Mouse (Mus musculus) thymus, postnatal 0 days (tissue): ENCODE data around the gene Pkdcc. TPM values are rescaled to one million over a fixed set of nuclear protein-coding genes. Genes with fewer than 3 reads are reported as not detected.

Experiments
- DNase-seq: peaks from one replicate; pipeline ENCODE4 v3.0.0-alpha.2; 2015; ENCODE audit warnings: low spot score
- polyA plus RNA-seq: library from polyadenylated mRNA; unstranded; fragments of >200 nt; fragmentation: Nextera tagmentation; extraction: Ambion mirVana; gene quantifications from 2 replicates; pipeline ENCODE4 v1.2.1, GENCODE M21; 2015

Pkdcc gene
- polyA plus RNA-seq, 1 experiment from 2014 or later = 12.5 TPM

DNA sequence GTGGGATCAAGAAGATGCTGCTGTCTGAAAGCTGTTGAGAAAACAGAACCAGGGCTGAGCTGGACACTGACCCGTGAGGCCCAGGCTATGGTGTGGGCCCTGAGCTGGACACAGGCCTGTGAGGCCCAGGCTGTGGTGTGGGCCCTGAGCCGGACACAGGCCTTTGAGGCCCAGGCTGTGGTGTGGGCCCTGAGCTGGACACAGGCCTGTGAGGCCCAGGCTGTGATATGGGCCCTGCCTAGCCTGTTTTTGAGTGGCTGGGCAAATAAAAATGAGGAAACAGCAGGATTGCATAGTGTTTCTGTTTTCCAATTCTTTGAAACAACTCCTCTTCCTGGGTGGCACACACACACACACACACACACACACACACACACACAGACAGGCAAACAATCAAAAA, 2.7 kb upstream of the Pkdcc start:
- DNase-seq = no peak

DNA sequence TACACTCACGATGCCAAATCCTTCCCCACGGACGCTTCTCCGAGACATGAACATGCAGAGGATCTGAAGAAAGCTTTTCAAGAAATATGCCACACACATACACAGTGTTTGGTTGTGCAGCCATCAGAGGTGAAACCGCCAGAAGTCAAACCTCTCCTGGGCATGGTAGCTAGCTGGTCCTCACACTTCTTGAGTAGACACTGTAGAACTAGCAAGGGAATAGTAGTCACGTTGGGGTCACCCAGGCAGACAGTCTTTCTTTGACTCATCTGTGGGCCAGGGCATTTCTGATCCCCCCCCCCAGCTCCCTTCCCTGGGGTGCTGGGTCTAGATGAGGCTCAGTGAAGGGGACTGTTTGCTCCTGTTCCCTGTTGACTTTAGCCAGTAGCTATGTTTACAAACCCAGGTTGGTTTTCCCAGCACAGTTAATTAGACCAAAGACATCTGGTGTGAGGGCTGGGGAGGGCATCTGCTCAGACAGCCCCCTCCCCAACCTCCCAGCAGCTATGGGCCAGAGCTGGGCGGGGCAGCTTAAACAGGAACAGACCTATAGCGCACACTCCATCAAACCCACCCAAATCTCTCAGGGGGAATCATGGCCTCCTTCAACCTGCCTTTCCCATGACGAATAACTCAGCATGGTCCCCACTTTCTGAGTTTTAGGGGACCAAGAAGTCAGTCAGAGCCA, 1.7 kb upstream of the Pkdcc start:
- DNase-seq = no peak

DNA sequence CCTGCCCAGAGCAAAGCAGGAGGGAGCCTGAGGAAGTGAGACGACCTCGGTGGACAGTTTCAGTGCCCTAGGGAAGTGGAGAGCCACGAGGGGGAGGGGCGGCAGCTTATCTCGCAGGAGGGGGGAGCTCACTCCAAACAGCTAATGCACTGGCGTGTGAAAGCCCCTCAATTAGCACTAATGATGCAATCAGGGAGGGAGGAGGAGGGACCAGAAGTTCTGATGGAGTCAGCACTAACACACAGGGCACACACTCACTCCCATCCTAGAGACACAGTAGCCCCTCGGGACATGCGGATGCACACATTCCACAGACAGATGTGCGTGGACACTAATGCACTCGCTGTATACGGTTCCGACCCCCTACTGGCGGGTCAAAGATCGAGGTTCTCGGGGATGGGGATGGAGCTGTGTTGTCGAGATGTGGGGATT, 915 bp upstream of the Pkdcc start:
- no peak for DNase-seq

DNA sequence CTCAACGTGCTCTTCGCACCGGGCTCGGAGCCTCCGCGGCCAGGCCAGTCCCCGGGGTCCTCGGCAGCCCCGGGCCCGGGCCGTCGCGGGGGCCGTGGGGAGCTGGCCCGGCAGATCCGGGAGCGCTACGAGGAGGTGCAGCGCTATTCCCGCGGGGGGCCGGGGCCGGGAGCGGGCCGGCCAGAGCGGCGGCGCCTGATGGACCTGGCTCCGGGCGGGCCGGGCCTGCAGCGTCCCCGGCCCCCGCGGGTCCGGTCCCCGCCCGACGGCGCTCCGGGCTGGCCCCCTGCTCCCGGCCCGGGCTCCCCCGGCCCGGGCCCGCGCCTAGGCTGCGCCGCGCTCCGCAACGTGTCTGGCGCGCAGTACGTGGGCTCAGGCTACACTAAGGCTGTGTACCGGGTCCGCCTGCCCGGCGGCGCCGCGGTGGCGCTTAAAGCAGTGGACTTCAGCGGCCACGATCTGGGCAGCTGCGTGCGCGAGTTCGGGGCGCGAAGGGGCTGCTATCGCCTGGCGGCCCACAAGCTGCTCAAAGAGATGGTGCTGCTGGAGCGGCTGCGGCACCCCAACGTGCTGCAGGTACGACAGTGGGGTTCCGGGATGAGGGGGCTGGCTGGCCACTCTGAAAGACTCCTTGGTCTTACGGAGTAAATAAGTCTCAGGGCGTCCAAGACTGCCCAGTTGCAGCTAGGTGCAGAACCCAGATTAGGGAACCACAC, 595 bp downstream of the Pkdcc start:
- no peak for DNase-seq

DNA sequence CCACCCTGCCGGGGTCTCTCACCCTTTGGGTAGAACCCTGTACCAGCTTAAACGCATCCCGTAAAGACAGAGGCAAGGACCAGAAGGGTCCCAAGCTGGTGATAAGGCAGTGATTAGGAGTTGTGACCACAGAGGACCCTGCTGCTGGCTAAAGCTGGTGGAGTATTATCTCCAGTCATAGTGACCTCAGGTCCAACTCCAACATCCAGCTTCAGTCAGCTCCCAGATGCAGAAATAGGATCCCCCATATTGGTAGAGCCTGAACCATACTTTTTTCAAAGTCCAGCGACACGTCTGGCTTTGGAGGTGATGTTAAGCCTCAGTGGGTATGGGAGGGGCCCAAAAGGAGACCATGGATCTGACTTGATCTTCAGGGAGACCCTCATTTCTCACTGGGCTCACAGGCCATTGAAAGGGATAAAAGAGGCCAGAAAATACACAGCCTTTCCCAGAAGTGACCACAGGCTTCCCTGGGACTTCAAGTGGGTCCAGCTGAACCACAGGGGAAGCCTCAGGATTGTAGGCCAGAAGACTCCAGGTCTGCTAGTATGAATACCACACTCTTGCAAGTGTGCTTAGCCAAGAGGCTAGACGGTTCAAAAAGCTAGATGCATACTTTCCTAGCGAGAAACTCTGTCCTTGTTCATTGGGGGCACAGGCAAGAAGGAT, 1.3 kb downstream of the Pkdcc start:
- DNase-seq = no peak

DNA sequence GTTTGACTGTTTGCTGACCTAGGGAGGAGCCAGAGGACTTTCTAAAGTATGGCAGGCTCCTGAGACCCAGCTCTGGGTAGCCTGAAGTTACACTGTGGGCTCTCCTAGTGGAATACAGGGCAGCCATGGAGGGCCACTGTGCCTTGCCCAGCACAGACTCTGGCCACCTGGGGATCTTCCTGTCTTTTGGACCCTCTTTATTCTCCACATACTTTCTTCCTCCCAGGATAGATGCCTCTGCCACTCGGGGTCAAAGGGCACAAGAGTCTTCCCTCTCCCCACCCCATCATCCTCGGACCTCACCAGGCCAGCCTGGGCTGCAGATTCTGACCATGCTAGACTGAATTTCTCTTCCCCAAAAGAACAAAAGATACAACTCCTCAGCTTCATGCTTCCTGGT, 3.1 kb downstream of the Pkdcc start:
- no peak for DNase-seq

DNA sequence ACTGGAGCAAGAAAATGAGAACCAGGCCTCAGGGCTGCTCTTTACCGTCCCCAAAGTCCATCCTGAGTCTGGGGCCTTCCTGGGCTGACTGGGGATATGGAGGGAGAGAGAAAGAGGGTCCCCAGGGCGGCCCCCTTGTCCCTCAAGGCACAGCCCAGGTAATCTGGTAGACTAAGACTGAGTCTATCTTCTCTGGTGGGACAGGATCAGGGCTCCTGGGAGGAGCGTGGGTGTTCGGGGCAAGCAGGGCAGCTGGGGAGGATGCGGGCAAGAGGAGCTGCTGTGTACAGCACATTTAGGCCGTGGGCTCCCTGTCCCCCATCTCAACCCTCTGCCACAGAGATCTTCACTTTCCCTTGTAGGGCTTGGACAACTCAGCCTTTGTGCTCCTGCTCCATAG, 3.6 kb downstream of the Pkdcc start:
- no peak for DNase-seq

DNA sequence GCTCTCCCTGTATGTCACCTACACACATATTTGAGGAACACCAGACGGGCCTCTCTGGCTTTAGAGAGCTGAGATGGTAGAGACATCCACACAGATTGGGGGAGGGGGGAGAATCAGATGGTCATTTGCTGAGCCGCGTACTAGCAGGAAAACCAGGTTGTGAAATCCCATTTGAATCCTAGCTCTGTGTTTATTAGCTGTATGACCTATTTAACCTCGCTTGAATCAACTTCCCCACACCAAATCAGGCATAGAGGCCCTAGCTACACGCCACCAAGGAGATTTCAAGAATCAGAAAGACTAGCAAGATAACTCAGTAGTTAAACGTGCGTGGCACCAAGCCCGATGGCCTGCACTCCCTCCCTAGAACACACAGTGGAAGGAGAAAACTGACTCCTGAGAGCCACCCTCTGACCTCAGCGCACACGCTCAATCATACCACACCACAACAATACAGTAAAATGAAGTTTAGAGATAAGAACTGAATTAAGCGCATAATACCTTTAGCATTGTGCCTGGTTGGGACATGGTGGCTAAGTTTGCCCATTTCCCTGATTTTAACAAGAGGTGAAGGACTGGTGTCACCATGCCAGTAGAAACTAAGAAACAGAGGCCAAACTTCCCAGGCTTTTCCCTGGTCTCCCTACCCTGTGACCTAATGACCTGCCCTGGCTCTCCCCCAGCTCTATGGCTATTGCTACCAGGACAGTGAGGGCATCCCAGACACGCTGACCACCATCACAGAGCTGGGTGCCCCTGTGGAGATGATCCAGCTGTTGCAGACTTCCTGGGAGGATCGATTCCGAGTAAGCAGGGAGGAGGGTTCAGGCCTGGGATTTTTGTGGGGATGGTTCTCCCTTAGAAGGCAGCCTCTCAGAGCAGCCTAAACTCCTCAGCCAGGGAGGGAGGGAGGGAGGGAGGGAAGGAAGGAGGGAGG, 4.5 kb downstream of the Pkdcc start:
- DNase-seq = no peak

DNA sequence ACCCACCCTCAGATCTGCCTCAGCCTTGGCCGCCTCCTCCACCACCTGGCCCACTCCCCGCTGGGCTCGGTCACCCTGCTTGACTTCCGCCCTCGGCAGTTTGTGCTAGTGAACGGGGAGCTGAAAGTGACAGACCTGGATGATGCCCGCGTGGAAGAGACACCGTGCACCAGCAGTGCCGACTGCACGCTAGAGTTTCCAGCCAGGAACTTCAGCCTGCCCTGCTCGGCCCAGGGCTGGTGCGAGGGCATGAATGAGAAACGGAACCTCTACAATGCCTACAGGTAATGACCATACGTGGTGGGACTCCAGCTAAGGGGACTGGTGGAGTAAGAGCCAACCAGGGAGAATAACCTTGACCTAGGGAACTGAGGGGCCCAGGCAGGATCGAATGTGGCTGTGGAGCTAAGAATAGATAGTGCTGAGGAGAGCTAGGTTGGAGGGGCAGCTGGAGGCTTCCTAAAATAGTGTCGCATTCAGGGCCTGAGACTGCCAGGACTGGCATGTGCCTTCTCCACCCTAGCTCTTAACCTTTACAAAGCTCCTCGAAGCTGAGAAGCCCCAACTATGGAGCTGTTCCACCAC, 6.0 kb downstream of the Pkdcc start:
- no peak for DNase-seq

DNA sequence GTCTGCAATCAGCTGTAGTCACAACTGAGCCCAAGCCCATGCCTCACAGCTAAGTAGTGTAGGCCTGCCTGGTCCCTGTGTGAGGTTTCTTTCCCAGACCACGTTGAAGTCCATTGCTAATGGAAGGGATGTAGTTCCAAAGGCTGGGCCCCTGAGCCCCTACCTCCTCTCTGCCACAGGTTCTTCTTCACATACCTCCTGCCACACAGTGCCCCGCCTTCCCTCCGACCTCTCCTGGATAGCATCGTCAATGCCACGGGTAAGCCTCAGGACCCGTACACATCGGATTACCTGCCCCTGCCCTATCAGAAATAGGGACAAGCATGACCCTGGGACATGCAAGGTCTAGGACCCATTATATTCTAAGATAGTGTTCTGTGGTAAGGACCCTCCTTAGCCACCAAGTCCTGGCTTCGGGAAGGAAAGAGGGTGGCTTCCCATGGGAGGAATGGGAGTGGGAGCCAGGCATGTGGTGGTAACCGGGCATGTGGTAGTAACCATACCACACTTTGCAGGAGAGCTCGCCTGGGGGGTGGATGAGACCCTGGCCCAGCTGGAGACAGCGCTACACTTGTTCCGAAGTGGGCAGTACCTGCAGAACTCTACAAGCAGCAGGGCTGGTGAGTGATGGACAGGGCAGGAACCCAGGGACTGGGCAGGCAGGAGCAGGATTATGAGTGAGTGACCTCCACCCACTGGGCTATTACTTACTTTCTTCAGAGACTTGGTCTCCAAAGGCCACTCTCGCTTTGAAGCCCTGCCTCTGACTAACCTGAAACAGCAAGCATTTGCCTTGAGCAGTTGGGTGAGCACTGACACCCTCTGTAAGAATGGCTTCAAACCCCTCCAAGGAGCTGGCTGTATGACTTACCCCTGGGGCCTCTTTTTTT, 6.8 kb downstream of the Pkdcc start:
- no peak for DNase-seq

DNA sequence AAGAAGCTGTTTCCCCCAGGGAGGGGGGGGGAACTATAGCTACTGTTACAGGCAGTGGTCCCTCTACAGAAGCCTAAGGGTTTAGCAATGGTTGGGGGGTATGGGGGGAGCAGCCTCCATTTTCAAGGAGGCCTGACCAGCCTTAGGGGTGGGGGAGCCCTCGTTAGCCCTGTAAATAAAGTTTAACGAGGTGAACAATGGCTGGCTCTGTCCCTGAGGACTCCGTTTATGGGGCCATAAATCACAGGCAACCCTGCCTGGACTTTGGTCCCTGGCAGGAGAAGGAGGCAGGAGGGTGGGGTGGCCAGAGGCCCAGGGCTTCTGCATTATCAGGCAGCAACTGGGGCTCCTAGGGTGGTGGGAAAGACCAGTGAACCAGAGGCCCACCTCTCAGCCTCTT, 7.6 kb downstream of the Pkdcc start:
- no peak for DNase-seq

DNA sequence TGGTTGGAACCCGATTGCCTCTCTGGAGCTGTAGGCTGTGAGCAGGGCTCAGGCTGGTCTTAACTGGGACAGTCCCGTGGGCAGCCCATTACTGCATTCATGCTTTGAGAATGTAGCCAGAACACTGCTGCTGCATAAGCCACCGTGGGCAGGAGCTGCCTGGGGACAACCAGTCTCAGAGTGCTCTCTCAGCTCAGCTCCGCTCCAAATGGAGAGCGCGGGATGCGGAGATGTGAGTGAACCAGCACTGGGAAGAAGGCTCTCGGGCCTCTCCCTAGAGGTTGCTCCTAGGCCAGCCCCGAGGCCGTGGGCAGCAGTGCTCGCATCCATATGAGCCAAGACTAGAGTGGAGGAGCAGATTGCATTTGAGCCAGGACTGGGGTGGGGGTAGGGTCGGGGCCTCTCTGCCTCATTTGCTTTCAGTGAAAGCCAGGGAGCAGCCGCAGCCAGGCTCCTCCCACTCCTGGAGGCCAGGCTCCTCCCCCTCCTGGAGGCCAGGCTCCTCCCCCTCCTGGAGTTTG, 9.4 kb downstream of the Pkdcc start:
- no peak for DNase-seq

DNA sequence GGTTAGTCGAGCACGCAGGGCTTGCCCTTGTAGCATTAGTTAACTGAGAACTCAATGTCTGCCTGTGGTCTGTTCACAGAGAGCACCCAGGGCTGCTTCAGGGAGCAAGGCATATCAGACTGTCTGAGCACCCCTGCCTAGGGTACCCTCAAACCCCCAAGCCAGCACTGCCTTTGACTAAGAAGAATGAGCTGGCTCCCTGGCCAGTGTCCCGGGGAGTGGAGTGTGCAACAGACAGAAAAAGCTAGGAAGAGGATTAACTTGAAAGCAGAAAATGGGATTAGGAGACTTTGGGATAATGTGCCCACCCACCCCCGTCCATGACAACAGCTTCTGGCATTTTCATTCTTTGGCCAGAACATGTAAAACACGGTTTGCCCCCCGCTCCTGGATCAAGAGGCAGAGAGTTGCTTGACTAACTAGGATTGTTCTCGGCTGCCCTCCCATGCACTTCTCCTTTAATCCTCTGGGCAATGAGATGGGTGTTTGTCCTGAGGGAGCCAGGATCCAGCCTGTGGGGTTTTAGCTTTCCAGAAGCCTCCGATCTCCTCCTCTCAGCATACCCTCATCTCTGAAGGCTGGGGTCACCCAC, 11.4 kb downstream of the Pkdcc start:
- DNase-seq = no peak

DNA sequence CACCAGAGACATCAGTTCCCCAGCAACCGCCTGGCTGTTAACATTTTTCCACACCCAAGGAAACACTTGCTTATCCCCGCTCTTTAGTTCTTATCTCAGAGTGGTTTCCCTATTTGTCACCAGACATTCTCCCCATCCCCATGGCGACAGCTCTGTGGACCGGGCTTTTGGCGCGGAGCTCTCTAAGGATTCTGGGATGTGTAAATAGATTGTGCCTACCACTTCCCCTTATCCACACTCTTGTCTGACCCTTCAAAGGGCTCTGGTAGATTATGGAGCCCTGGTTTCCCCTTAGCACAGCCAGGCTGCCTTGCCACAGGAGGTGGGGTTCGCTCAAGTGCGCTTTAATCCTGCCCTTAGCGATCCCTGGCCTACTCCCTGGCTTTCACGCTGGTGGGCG, 16.3 kb downstream of the Pkdcc start:
- no peak for DNase-seq

DNA sequence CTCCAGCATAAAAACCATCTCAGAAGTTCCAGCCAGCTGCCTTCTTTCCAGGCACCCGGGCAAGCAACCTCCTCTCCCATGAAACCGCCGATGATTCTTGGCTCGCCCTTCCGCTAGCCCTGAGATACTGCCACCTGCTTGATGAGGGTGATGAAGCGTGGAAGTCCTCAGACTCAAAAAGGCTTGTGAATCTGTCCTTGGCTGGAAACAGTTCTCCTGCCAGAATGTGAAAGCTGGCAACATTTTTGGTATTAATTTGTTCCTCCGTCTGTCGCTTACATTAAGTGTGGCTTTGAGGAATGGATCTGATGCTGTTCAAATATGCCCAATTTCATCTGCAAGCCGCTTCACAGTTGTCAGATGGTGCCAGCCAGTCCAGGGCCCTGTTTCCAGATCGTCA, 20.1 kb downstream of the Pkdcc start:
- DNase-seq = no peak

DNA sequence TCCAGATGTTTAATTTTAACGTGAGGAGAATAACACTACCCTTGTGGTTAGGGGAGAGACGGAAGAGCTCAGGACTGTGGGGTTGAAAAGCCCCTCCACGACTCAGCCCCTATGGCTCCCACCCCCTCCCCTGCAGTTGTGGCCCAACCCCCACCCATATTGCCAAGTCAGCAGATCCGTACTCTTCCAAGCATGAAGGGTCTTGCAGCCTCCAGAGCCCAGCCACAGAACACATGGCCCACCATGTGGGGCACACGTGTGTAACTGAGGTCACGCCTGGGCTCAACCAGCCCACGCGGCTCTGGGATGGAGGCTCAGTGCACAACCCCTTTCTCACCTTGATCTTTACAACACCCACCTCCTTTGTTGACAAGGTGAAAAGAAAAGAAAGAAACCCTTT, 21.1 kb downstream of the Pkdcc start:
- no peak for DNase-seq

DNA sequence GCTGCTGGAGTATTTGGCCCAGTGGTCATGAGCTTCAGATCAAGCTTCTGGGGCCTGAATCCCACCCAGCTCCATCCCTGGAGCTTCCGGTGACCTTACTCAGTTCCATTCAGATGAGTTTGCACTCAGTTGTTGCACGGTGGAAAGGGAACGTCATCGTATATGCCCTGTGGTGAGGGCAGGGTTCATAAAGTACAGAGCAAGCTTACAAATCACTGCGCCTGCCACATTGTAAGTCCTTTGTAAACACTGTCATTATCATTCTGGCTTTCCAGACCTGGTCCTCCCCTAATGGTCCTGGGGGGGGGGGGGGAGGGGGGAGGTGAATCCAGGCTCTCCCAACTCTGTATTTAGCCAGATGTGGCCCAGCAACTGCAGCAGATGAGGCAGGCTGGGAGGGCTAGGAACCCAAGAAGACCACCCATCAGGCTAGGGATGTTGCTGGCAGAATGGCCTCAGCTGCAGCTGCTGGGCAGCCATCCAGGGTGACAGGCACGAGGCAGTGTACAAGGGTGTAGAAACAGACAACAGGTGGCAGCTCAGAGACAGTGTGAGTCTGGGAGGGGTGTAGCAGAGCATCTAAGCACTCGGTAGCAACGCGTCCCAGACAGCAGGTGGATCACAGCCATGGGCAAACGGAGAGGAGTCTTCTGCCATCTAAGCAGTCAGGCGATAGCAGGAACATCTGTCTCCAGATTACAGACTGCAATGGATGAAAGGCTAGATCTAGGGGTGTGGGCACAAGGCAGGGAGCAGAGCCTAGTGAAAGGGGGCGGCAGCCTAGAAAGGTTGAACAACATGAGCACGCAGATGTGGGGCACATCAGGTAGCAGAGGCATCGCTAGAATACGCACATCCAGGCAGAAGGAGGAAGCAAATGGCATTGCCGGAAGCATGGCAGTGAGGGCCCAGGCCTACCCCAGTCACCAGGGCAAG, 23.3 kb downstream of the Pkdcc start:
- DNase-seq = no peak

DNA sequence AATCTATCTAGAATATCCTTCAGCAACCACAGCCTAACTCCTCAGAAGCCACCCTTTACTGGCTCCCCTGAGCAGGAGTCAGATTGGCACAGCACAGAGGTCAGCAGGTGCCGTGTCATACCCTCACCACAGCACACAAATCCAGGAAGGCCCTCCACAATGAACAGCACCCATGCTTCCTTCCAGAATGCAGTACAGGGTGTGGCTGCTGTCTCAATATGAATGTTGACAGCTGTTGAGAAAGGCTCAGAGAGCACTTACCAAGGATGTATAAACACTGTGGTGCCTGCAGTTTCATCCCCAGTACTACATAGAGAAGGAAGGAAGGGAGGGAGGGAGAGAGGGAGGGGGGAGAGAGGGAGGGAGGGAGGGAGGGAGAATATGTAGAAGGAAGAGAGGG, 29.4 kb downstream of the Pkdcc start:
- no peak for DNase-seq
